Mouse (Mus musculus) small intestine, adult 2 months (tissue): ENCODE results near the gene Gast.

Experiments
- CTCF ChIP-seq: fragments of 200-500 bp; IDR thresholded peaks from 2 replicates; pipeline ENCODE4 v1.5.1; 2012; ENCODE audit warnings: low read depth, mild to moderate bottlenecking, control low read depth, inconsistent platforms, low read length, moderate library complexity, mixed read lengths; ENCODE audit not compliant: insufficient replicate concordance, insufficient read length; ENCODE audit errors: extremely low read depth
- POLR2A ChIP-seq: fragments of 200-500 bp; IDR thresholded peaks from 2 replicates; pipeline ENCODE4 v1.6.1; 2012; ENCODE audit warnings: low read depth, mild to moderate bottlenecking, control low read depth, inconsistent platforms, low read length, moderate library complexity

GRCm38 (mm10) chr11:100335731-100336130, 1.5 kb downstream of the Gast start:
- no peak for TF ChIP-seq POLR2A
- TF ChIP-seq CTCF: no peak
